Mouse (Mus musculus): ENCODE measurements around the gene Ckm.

The Ckm gene

DNA sequence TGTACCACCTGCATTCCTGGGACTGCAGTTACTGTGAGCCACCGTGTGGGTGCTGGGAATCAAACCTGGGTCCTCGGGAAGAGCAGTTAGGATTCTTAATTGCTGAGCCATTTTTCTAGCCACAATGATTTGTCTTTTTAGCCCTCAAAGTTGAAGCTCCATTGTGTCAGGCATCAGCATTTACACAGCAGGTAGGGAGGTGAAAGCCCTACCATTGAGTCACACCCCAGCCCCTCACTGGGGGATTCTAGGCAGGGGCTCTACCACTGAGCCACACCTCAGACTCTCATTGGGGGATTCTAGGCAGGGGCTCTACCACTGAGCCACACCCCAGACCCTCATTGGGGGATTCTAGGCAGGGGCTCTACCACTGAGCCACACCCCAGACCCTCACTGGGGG lies 31.7 kb downstream of the Ckm start:
- DNase-seq, result no peak

GRCm38 (mm10) chr7:19437048-19437447 lies 32.5 kb downstream of the Ckm start:
- no peak for DNase-seq

GRCm38 (mm10) chr7:19441448-19442091 lies 37.0 kb downstream of the Ckm start:
- no peak for DNase-seq

GRCm38 (mm10) chr7:19443344-19443743 lies 38.8 kb downstream of the Ckm start:
- peak; percentile 91 to 96 for DNase-seq

DNA sequence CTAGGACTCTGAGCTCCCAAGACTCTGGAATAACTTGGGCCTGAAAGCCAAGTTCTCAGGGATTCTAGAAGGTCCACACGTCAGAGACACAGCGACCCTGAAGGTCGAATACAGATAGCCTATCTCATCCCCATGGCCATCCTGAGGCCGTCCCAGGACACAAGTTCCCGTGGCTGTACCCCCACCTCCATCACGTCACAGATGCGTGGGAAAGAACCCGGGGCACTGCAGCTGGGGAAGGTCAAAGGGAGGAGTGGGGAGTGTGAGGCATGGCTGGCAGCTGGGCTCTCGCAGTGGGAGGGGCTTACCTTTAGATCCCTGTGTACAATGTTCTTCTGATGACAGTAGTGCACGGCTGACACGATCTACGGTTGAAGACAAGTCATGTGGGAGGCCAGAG lies 40.2 kb downstream of the Ckm start:
- no peak for DNase-seq

DNA sequence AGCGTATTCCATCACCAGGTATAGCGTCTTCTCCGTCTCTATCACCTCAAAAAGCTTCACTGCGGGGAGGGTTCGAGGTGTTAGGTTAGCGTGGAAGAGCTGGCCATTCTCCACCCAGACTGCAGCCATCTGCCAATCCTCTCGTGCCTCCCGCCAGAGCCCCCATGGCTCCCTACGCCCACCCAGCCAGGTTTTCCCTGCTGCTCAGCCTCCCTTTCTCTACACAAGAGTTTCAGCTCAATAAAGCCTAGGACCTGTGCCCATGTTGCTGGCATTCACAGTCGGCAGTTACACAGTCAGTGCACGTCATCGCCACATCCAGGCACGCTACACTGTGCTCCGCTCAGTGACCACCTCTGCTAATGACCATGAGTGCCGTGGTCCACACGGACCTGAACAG lies 43.1 kb downstream of the Ckm start:
- DNase-seq, result peak; percentile 58 to 70

DNA sequence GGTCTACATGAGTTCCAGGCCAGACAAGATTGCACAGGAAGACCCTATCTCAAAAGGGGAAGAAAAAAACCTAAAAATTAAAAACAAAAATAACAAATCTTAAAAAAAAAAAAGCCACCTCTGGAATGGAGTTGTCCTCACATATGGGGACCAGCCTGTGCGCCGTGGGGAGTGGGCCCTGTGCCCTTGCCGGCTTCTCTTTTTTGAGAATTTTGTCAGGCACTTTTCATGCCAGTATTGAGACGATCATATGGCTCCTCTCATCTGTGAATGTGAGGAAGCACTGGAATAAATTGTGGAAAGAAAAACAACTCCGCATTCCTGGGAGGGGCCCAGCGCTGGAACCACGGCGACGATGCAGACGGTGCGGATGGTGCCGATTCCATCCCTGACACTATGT lies 44.6 kb downstream of the Ckm start:
- no peak for DNase-seq

DNA sequence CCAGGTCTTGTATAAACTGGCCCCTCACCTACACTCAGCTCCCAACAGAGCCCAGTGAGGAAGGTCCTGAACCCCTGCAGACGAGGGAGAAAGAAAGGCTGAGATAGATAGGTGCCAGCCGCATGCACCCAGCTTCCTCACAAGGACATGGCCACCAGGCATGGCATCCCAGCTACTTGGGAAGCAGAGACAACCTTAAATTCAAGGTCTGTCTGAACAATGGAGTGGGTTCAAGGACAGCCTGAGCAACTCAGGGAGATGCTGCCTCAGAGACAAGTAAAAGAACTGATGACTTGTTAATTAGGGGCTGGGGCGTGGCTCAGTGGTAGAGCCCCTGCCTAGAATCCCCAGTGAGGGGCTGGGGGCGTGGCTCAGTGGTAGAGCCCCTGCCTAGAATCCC lies 50.6 kb downstream of the Ckm start:
- no peak for DNase-seq

- DNase-seq, result peak in 1 of 2 experiments; percentile 25
These were observed 51.4 kb downstream of the Ckm start for GRCm38 (mm10) chr7:19455819-19456495.

DNA sequence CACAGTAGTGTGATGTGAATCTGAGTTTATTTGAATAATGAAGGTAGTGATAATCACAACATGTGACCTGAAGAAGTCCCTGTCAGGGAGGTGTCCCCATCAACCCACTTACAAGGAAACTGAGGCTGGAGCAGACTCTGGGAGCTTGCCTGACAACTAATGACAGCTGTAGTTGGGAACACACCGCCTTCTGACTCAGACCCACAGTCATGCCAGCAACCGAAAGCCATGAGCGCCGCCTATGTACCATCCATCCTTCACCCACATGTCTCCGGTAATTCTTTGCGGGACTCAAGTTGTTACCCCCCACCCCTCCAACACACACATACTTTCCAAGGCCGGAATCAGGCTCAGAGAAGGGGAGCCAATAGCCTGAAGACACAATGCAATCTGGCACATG lies 52.1 kb downstream of the Ckm start:
- DNase-seq, result no peak

- peak; percentile 17 to 35 for DNase-seq
These were observed 53.0 kb downstream of the Ckm start for GRCm38 (mm10) chr7:19457414-19458071.

- DNase-seq, result peak in 1 of 2 experiments; percentile 22
These were observed 53.5 kb downstream of the Ckm start for GRCm38 (mm10) chr7:19458072-19458486.

DNA sequence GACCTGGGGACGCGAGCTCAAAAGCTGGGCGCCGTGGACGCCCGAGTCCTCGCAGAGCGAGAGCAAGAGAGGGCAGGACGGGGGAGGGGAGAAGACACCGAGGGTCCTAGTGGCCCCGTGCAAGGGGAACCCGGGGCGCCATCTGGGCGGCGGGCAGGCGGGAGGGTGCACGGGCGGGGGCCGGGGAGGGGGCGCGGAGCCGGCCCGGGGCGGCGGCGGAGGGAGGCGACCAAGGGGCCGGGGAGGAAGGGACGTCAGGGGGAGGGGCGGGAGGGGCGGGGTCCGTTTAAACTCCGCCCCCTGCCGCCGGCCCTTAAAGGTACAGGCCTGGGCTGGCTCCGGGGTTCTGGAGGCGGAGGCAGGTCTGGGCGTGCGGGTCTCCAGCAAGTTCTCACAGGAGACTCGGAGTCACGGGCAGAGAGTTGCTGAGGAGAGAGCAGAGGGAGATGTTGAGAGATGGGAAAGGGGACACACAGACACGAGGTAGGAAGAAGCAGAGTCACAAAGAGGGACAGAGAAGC lies 54.1 kb downstream of the Ckm start, which contains the start of gene Mark4:
Gene Mark4 (minus strand): TSS at position 231 of the 521 bp plus-strand sequence.
- DNase-seq, result peak; percentile 70 to 74

- no peak for DNase-seq
These were observed 54.7 kb downstream of the Ckm start for GRCm38 (mm10) chr7:19459144-19459870.

GRCm38 (mm10) chr7:19460500-19460899 lies 55.9 kb downstream of the Ckm start:
- no peak for DNase-seq

DNA sequence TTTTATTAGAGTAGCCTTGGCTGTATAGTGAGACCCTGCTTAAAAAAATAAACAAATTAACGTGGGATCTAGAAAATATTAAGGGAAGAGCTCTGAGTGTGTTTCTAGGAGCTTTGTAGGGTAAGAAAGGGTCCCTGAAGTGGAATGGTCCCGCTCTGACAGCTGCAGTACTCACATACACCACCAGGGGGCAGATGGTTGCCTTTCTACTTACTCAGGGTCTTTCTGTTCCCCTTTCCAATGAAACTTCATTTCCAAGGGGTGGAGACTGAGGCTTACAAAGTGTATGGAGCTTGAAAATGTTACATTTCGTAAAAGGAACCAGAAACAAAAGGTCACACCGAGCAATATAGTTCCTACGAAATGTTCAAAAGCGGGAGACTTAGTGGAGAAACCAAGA lies 56.9 kb downstream of the Ckm start:
- DNase-seq, result peak; percentile 71 to 79

GRCm38 (mm10) chr7:19462443-19462842 lies 57.9 kb downstream of the Ckm start:
- no peak for DNase-seq

GRCm38 (mm10) chr7:19462884-19463381 lies 58.4 kb downstream of the Ckm start, which contains the start of gene Exoc3l2:
TSS of gene Exoc3l2 (plus strand) at chr7:19463331.
- no peak for DNase-seq

DNA sequence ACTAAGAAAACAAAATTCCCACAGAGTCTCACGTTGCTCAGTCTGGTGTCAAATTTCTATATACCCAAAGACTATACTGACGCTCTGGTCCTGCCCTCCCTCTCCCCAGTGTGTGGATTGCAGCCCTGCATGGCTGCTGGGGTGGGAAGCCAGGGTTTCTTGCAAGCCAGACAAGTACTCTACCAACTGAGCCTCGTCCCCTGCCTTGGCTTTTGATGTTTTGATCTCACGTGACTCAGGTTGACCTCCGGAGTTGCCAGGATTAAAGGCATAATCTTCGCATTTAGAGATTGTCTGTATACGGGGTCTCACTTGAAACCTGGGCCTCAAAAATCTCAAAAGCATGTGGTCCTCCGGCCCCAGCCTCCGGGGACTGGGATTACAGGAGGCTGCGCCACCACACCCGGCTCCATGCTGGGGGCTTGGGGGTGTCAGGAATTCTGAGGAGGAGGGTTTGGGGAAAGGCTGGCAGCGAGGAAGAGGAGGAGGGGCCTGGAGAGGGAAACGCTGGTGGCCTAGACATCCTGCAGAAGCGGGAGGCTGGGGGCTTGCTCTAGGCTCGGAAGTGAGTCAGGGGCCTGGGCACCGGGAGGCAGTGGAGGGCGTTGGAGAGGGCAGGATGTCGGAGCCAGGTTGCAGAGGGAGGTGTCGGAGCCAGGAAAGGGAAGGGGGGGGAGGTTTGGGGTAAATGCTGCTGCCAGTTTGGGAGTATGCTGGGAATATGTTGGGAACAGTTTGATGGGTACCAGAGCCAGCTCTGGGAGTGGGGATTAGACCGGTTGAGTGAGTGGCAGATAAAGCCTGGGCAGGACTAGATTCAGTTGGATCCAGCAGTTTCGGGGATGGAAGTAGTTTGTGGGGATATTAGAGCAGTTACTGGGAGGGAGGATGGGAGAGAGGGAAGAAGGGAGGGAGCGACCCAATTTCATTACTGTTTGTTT lies 60.1 kb downstream of the Ckm start:
- no peak for DNase-seq

GRCm38 (mm10) chr7:19466602-19467145 lies 62.1 kb downstream of the Ckm start:
- no peak for DNase-seq

DNA sequence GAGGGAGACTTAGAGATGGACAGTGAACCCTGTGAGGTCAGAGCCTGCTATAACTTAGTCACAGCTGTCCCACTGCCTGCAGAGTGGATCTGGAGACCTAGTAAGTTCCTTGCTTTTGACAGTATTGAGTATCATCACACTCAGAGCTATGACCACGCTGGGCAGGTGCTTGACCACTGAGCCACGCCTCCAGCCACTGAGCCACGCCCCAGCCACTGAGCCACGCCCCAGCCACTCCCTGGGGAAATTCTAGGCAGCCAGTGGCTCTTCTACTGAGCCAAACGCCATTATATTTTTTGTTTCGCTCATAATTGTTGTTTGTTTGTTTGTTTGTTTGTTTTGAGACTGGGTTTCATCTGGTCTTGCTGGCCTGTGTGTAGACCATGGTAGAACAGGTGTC lies 63.1 kb downstream of the Ckm start:
- no peak for DNase-seq
